Mouse (Mus musculus) thymus, postnatal 25 days (tissue): ENCODE measurements at regions not wholly inside any gene's neighbourhood (a gene's known extent, or its start where the extent isn't known, plus 50 kb on each side); places are given as distances from the start of the nearest gene placed in this dataset.

ENCODE experiments used
- DNase-seq: peaks from one replicate; pipeline ENCODE4 v3.0.0; 2022

DNA sequence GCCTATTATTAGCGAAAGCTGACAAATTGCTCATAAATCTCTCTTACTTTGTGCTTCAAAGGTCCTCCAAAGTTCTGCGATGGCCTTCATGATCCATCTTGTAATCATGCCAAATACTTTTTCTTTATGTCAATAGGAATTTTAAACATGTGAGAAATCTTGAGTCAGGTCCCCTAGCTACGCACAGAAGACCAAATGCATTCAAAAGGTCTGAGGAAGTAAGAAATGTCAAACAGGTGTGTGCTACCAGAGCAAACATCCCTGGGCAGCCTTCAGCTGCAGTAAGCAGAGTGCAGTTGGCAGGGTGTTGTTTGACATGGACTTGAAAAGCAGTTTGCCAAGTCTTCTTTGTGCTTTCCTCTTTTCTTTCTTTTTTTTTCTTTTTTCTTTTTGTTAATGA lies 125.2 kb upstream of the Pkn2 start:
- DNase-seq = no peak

DNA sequence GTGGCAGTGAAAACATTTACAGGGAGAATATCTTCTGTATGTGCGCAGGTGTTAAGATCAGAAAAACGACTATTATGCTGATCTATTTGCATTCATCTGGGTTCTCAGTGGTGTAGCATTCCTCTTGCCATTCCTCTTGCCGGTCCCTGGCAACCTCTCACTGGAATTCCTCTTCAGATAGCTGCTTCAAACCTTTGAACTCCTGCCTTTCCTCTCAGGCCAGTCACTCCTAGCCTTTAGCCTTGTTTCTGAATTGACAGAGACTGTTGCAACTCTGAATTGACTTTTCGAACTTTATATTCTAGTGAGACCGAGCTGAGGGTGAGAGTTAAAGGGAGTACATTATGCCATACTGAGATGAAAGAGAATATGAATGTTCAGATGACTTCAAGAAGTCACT lies 120.1 kb upstream of the Pkn2 start:
- no peak for DNase-seq

DNA sequence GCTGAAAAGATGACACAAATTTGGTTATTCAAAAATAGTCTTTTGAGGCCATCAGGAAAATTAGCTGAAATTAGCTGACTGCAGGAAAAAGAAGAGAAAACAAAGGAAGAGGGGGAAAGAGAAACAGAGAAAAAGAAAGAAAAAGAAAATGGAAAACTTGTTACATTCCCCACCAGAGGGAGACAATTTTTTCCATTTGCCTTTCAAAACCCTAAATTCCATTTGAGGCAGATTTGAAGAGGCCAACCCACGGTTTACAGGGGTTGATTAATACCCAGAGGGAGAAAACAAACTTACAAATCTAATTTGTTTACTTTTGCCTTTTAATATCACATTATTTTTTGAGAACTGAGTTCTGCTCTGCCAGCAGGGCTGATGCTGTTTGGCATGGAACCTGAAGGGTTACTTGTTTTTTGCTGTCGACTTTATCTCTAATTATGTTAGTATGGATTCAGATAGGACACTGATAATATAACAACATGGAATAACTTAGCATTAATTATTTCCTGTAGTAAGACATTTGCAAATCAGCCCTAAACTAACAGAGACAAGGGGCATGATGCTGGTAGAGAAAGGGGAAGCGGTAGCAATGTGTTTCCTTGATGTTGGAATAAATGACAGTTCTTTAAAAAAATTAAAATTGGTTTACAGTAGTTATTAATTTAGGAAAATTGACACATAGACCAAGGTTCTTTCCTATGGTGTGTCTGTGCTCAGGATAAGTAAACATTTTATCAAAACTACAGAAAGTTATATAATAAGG lies 114.4 kb upstream of the Pkn2 start:
- DNase-seq = no peak

DNA sequence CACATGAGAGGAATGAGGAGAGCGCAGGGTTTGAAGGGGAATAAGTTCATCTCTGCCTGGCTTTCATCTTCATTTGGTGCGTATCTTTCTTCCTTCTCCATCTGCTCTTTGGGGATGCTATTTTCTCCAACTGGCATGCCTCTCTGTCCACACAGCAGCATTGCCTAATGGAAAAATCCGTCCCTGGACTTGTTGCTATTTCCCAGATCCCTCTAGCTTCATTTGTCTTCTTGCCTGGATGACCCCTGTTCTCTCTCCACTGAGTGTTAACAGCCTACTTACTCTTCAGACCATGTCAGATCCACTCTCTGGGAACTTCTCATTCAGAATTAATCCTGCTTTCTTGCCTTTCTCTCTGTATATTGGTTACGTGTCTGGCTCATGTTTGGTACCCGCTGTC lies 102.7 kb upstream of the Pkn2 start:
- no peak for DNase-seq

DNA sequence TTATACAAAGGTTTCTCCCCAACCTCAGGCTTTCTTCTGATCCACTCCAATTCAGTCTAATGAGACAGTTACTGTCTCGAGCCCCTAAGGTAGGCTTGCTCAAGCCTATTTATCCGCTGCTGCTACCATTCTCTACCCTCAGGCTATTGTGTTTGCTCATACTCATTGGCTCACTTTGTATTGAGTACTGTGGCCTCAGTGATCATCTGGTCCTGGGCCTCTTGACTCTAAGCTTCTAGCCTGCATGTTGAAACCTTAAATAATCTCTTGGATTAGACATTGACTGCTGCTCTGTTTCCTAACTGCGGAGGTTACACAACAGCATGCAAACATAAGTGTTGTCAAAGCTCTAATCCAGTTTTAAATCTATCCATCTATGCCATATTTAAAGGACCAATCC lies 99.4 kb upstream of the Pkn2 start:
- DNase-seq = no peak

DNA sequence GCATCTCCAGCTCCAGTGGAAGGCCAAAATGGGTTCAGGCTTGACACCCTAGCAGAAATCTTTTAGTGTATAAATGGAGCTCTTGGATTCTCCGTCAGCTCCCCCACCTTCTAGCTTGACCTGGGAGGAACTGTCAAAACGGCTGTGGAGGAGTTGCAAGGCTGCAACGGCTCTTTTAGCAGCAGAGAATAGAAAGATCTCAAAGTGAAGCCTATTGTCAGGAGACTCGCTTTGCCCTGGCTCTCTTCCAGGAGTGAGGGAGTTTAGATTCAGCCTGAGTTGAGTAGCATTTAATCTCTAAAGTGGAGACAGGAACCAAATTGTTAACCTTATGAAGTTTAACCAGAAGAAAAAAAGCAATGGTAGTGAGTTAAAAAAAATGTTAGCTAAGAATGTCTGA lies 97.4 kb upstream of the Pkn2 start:
- no peak for DNase-seq

DNA sequence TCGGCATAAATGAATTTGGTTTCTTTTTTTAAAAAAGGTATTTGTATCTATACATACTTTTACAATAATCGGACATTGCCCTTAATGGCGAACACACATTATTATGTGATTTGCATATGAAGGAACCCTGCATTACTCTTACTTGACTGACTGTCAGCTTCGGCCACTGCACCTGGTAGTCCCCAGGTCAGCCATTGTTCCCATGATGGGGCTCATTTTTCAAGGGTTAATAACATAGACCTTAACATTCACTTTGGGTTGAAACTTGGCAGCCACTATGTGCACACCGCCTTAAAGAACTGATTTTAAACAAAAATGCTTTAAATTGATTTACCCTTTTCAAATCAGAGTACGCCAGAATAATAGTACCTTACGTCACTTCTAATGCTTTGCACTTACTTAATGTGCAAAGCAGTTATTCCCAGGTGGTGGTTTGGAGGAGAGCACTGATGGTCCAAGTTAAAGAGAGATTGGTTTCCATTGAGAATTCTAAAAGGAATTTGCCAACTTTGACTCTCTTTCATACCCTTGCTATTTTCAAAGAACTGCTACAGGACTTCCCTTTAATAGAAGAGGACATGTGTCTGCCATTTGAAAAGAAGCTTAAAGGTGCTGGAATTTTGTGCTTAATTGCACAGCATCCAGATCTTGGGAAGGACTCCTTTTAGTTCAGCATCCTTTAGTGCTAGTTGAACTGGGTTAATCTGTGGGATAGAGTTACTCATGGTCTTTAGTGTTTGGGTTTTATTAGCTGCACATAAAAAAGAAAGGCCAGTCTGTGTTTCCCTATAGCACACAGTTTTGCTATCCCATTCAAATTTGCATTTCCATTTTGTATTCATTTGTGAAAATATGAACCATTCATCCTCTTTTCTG lies 95.0 kb upstream of the Pkn2 start:
- no peak for DNase-seq

DNA sequence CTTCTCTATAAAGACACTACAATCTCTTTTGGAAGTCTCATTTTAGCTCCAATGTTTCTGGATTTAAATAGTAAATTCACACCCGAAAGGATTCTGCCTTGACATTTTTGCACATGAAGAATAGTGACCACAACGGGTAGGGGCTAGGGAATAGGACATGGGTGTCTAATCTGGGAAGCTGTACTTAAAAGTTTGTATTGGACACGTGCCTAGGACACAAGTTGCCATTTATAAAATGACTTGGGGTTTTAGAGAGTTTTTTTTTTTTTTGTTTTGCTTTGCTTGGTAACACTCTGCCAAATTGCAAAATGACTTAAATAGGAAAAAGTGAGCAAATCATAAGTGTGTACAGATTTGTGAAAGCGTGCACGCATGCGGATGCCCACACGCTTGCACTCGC lies 93.8 kb upstream of the Pkn2 start:
- no peak for DNase-seq

DNA sequence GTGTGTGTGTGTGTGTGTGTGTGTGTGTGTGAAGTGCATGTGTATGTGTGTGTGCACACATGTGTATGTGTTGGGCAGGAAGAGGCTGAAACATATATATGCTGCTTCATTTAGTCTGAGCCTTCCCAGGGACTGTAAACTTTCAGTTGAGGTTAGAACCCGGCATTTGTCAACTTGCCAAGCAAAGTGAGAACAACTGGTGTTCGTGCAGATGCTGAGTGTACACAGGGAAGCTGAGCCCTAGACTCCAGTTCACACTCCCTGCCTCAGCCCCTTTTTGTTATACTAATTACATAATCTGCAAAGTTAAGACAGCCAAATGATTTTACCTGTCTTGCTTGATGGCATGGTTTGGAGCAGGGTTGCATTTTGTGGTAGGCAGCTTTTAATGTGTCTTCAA lies 87.7 kb upstream of the Pkn2 start:
- no peak for DNase-seq

DNA sequence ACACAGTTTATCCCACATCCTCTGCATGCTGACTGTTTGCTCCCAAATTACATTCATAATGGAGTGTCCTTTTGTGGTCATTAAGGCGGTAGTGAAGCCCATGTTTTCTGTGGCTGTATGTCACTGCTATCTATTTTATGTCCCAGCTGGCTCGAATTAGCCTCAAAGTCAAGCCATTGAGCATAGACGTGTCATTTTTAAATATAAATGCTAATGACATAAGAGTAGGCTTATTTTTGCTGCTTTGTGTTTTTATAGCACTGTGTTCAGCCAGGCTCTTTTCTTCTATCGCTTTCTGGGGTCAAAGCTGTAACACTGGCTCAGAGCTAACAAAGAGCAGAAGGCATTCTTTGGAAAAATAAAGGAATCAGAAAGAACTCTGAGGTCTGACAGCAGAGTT lies 83.8 kb upstream of the Pkn2 start:
- DNase-seq = no peak

DNA sequence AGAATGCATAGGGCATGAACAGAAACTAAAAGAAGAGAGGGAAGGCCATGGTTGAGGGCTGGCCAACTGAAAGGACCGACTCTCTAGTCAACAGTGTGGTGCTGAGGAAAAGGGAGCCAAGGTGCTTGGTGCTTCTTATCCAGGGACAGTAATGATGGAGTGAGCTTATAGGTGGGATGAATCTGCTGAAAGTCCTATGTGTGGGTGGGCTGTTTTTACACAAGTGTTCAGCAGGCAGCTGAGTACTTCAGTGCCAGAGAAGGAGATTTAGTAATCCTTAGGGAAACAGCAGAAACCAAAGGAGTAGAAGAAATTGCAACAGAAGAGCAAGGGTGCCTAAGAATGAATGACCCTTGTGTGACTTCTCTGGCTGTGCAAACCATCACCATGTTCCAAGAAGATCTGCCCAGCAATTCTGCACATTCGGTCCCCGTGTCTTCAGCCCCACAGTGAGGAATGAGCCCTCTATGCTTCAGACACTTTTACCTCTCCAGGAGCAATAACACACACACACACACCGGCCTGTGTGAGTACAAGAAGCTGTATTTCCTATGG lies 82.1 kb upstream of the Pkn2 start:
- no peak for DNase-seq

DNA sequence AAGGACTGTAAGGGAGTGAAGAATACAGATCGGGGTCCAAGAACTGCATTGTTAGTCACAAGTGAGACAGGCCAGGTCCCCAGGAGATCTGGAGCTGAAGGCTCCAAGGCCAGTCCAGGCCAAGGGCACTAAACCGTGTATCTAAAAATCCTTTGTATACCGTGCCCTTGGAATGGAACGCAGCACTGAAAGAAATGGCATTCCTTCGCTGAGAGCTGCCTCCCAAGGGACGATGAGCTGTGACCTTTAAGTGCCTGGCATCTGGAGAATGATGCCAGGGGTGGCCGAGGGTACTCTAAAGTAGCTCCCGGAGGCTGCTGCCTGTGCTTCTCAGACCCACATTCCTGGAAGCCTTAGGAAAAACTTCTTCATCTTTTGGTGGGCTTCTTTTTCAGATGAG lies 76.0 kb upstream of the Pkn2 start:
- no peak for DNase-seq

DNA sequence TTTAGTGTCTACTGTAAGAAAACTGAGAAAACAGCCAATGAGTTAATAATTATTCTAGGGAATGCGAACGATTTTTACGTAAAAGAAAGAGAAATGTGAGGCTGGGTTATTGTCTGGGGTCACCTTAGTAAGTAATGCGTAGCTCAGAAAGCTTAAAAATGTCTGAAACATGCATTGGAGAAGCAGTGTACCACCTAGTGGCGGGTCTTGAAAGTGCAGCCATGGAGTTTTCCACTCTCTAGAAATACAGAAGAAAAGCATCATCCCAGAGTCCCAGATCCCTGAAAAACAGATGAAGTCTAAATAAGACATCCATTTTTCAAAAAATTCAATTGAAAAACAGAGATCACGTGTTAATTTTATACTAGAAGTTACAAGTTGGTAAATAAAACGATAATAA lies 67.0 kb upstream of the Pkn2 start:
- peak; percentile 55 for DNase-seq

DNA sequence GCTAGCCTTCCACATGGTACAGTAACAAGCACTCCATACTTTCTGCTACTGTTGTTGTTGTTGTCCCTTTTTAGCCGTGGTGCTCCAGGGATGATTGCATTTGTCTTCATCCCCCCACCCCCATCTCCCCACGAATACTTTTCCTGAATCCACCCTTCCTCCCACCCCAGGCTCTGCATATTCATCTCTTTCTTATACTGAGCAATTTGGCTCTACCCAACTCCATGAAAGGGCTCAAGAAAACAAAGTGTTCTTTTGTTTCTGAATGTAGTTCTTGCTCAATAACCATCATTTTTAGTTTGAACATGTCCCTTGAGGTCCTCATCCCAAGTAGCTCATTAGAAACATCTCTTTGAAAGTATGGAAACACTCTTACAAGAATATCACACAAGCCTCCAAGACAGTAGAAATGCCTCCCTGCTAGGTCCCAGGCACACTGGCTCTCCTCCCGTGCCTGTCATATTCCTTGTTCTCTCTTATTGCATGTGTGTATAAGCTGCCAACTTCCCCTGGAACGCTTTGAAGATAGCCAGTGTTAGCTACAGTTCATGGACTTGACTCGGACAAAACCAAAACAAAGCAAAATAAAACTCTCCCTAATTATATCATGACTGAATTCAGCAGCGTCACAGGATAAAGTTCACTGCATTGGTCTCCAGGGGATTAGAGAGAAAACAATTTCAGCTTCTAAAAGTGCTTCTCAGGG lies 59.7 kb upstream of the Pkn2 start:
- DNase-seq = no peak

DNA sequence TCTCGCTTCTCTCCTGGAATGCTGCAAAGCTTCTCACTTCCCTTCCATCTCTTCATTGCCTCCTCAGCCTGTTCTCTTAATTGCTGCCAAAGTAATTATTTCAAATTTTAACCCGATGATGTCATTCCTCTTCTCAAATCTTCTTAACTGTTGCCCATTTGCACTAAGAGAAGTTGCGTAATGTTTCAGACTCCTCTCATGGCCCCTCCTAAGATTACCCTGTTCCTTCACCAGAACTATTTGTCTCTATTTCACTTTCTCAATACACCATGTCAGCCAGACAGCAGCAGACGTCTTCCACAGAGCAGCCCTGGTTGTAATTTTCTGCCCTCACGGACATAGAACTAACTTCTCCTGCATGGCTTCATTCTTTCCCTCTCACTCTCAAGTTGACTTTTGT lies 59.1 kb upstream of the Pkn2 start:
- no peak for DNase-seq

DNA sequence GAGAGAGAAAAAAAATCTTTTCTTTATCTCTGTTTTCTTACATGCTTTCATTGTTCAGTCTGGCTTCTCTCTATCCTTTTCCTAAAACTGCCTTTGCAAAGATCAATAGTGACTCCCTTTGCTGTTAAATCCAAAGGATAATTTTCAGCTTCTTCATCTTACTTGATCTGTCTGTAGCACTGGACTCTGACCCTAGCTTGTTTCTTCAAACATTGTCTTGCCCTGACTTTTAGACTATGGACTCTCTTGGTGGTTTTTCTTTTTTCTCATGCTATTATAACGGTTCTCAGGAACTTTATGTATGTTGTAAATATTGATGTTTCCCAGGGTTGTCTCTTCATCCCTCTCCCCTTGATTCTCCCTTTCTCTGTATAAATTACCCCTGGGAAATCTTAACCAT lies 58.0 kb upstream of the Pkn2 start:
- no peak for DNase-seq

DNA sequence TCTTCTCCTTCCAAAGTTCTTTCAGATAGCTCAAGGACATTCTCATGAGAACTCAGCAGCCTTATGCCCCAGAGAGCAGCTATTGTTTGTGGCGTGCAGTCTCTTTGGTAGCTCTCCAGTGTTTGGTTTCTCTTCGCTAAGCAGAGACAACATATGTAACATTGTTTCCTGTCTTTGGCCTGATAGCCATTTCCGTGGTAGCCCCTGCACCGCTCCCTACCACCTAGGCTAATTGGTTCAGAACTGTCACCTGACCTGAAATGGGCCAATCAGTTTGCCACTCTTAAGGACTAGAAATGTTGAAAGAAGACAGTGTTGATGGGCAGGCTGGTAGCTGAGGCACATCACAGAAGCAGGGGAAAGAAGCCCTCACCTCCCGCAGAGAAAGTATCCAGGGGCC lies 54.1 kb upstream of the Pkn2 start:
- no peak for DNase-seq

DNA sequence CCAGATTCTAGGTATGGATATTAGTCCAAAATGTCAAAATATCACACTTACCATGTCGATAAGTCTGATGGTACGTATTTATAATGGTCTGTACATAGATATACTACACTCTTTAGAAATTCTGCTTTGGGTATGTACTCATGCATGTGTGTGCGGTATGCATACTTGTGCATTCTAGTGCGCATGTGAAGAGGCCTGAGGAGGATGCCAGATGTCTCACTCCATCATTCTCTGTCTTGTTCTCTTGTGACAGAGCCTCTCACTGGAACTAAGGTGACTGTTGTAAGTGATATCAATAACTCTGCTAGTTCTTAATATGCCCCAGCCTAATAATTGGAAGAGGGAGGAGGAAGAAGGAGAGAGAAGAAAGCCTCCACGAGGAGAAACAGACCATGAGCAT lies 52.5 kb upstream of the Pkn2 start:
- DNase-seq = no peak

DNA sequence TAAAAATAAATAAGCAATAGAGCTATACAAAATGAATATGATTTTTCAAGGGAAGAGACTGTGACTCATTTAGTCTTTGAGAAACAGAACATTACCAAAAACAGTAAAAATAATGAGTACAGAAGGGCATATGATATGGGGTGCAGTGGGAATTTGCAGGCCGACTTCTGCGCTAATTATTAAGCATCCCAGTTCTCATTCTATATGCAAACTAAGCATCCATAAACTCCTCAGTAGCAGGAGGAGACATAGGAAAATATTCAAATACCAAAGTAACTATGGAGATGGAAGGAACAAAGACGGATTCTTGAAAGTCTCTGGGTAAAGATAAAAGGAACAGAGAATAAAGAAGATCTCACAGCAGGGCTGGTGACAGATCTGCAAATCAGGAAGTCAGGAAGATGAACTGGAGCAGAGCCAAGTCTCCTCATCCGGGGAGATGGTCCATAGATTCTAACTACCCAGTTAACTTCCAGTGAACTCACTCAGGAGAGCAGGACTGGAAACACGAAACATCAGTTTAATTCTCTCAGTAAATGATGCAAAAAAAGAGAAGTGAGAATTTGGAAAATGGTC lies 52.0 kb upstream of the Pkn2 start:
- no peak for DNase-seq
